ENCODE assay signal across 10 mouse cellular contexts in the genomic region with DNA sequence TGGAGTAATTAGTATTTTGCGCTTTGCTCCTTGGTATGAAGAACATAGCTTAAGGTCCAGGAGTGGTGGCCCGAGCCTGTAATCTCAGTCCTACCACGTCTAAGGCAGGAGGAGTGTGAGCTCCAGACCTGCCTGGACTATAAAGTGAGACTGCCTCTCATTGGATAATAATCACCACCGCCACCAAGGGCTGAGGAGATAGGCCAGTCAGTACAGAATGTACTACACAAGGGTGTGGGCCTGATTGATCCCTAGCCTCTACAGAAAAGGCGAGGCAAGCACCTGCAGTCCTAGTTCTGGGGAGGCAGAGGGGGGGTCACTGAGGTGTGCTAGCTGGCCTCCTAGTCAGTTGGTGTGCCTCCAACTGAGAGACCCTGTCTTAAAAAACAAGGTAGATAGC.
"Had no signal": no experiment of that assay in that cellular context is flagged by ENCODE, and none has a peak within 500 bp of the region (broad histone marks: within the 10 kb centered on the region; RNA-seq: fewer than 3 reads in every experiment).

No protein-coding gene starts in this region.

- H3K9me3 ChIP-seq: limb, embryonic 15.5 days; liver, embryonic 13.5 days; midbrain, embryonic 10.5 days; midbrain, embryonic 15.5 days; neural tube, embryonic 12.5 days had no signal

- H3K4me3 ChIP-seq: limb, embryonic 15.5 days; liver, embryonic 13.5 days; midbrain, embryonic 10.5 days; midbrain, embryonic 15.5 days; neural tube, embryonic 12.5 days had no signal

- H3K9ac ChIP-seq: limb, embryonic 15.5 days; liver, embryonic 13.5 days; midbrain, embryonic 15.5 days; neural tube, embryonic 12.5 days had no signal

- H3K4me1 ChIP-seq: limb, embryonic 15.5 days; liver, embryonic 13.5 days; midbrain, embryonic 10.5 days; midbrain, embryonic 15.5 days; neural tube, embryonic 12.5 days had no signal

- H3K27me3 ChIP-seq: limb, embryonic 15.5 days; liver, embryonic 13.5 days; midbrain, embryonic 15.5 days; neural tube, embryonic 12.5 days had no signal

- ATAC-seq: midbrain, embryonic 15.5 days had no signal

- H3K27ac ChIP-seq: limb, embryonic 15.5 days; liver, embryonic 13.5 days; midbrain, embryonic 10.5 days; midbrain, embryonic 15.5 days; neural tube, embryonic 12.5 days had no signal

- H3K4me2 ChIP-seq: limb, embryonic 15.5 days; liver, embryonic 13.5 days; midbrain, embryonic 15.5 days; neural tube, embryonic 12.5 days had no signal

- DNase-seq: kidney, adult 8-10 months; liver, embryonic 13.5 days; lung, adult 18-20 months; lung, postnatal 36 days; thymus, adult 18-20 months; thymus, postnatal 14 days had no signal
